Mouse (Mus musculus): Measurements from ENCODE around the gene Nudt7.

GRCm38 (mm10) chr8:114116049-114116448 is 17.3 kb upstream of the Nudt7 start:
- TF ChIP-seq CTCF (IDR thresholded peaks at IDR 0.05; ENCODE audit: control insufficient read depth, insufficient read depth, insufficient read length) (no peak), MAX (IDR thresholded peaks at IDR 0.05) (no peak), USF1 (IDR thresholded peaks at IDR 0.05; ENCODE audit: low read depth) (no peak), CEBPB (IDR thresholded peaks at IDR 0.05; ENCODE audit: low read depth) (no peak), MYOD1 (IDR thresholded peaks at IDR 0.05; ENCODE audit: control insufficient read depth, insufficient read length, low read depth) (no peak), MYOG (IDR thresholded peaks at IDR 0.05; ENCODE audit: control insufficient read depth, extremely low read depth, insufficient read length) (no peak), FOSL1 (IDR thresholded peaks at IDR 0.05; ENCODE audit: insufficient read depth, low read length, poor library complexity, severe bottlenecking) (no peak)

All from C2C12 (cell line).